In genomic region chr2:71633471-71633870, GRCm38 (mm10) we compare ENCODE assay signal across 18 mouse cellular contexts.
A peak's percentile ranks its signal among the peaks of the same experiment; 100 is the strongest.
DNase-seq lines count a peak whose midpoint lies in the region; ATAC-seq and TF ChIP-seq lines count a peak whose summit lies in the region.
"Had no signal": no experiment of that assay in that cellular context is flagged by ENCODE, and none has a peak within 500 bp of the region (broad histone marks: within the 10 kb centered on the region; RNA-seq: fewer than 3 reads in every experiment).

No protein-coding gene starts in this region.

- H3K4me1 ChIP-seq in kidney, adult 2 months (ENCODE audit: control insufficient read depth, insufficient read depth, low read length), result no peaks in the 10 kb centered on the region; the same call in 1 of the 2 replicates

- H3K4me3 ChIP-seq in kidney, adult 2 months (ENCODE audit: insufficient read depth, low read depth, low read length), result no peak overlapping the region
- H3K4me3 ChIP-seq: embryonic facial prominence, embryonic 15.5 days; forebrain, embryonic 13.5 days; heart, embryonic 12.5 days had no signal

- H3K27me3 ChIP-seq in kidney, adult 2 months (replicated peaks; ENCODE audit: control insufficient read depth, insufficient read depth, low read length), result no peaks in the 10 kb centered on the region
- H3K27me3 ChIP-seq: forebrain, embryonic 13.5 days; heart, embryonic 12.5 days had no signal

- no peaks in the 10 kb centered on the region for H3K36me3 ChIP-seq in kidney, adult 2 months (ENCODE audit: control insufficient read depth, insufficient read depth, low read length)
- H3K36me3 ChIP-seq: embryonic facial prominence, embryonic 15.5 days; heart, embryonic 12.5 days had no signal

- TF ChIP-seq POLR2A in kidney, adult 2 months (IDR thresholded peaks at IDR 0.05; ENCODE audit: low read depth, low read length), result no peak

- no peak overlapping the region for H3K27ac ChIP-seq in kidney, adult 2 months (ENCODE audit: insufficient read depth, low read depth, low read length)
- H3K27ac ChIP-seq: embryonic facial prominence, embryonic 15.5 days; forebrain, embryonic 13.5 days had no signal

- peak; percentile 67 for DNase-seq in heart, adult 11 months
- no peak for DNase-seq in heart, adult 9 months (ENCODE audit: low spot score in 2 of 2)
- DNase-seq in kidney, adult 2 months, result peak; percentile 61
- DNase-seq in kidney, adult 18-20 months, result no peak
- DNase-seq in kidney, postnatal 36 days, result peak; percentile 42 to 71
- DNase-seq in kidney, postnatal 10 days, result no peak
- DNase-seq: adrenal gland, postnatal 10 days; cerebellum, adult 11 months; cerebellum, adult 8-10 months; cerebellum, postnatal 14 days; embryo, embryonic 11 days; forebrain, postnatal 0 days; gastrocnemius, postnatal 14 days had no signal

- ATAC-seq in erythroblast, adult 5-6 weeks (replicated peaks; ENCODE audit: low FRiP score, poor library complexity, severe bottlenecking), result no peak
- ATAC-seq: forebrain, embryonic 13.5 days; forebrain, postnatal 0 days; hindbrain, embryonic 16.5 days had no signal

- no peak for TF ChIP-seq CTCF in kidney, adult 2 months (conservative IDR thresholded peaks at IDR 0.05; ENCODE audit: insufficient read depth, insufficient read length, low read depth, low read length)

- WGBS in kidney, adult 2 months, result 60% methylated on average over 6 of the region's 6 CpGs

Comparison
In these comparisons a context has a peak if more than half of its experiments do, and no peak if none do; other contexts are left out.
1. DNase-seq: peak in heart, adult 11 months (single experiment), kidney, adult 2 months (single experiment) and kidney, postnatal 36 days (2 of 2); none in heart, adult 9 months (0 of 2), kidney, adult 18-20 months (single experiment) and kidney, postnatal 10 days (single experiment).